Mouse (Mus musculus) spleen, postnatal 4 days (tissue): ENCODE results near the gene Kcnd3.

Source experiments
- DNase-seq, 2 experiments: peaks; one replicate each; pipeline ENCODE4 v3.0.0; 2022; ENCODE audit warnings: low spot score in 2 of 2

The Kcnd3 gene

DNA sequence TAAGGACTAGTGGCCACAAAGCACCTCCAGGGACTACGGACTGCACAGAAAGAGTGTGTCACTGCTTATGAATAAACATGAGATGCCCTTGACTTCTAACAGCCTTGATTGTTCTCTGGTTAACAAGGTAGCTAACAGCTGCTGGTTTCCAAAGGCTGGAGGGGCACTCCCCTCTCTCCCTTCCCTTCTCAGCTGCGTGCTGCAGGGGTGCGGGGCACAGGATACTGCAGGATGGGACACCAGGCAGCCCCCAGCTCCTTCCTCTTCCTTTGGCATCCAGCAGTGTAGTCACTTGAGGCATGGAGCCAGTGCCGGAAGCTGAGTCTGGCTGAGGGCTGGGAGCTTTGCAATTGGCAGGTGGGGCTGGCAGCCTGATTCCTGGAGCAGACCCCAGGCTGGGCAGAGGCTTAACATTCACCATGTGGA, 133.6 kb downstream of the Kcnd3 start:
- DNase-seq: no peak

- no peak for DNase-seq
Observed at GRCm38 (mm10) chr3:105590056-105590672, 138.0 kb downstream of the Kcnd3 start.

DNA sequence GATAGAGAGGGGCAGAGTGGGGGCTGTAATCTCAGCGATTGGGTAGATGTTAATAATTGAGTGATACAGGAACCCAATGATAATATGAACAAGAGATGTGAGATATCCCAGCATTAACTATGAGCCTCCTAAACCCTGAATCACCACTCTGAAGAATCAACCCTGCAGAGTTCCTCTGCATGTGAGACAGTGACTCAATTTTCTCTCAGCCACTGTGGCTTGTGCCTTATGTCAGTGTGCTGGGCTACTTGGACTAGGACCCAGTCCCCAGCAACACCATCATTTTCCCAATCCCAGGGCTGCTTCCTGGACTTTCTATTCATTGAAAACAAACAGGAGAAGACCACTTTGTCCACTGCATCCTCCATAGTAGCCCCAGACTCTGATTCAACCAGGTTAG, 139.6 kb downstream of the Kcnd3 start:
- no peak for DNase-seq

GRCm38 (mm10) chr3:105592246-105592645, 140.1 kb downstream of the Kcnd3 start:
- DNase-seq: no peak

DNA sequence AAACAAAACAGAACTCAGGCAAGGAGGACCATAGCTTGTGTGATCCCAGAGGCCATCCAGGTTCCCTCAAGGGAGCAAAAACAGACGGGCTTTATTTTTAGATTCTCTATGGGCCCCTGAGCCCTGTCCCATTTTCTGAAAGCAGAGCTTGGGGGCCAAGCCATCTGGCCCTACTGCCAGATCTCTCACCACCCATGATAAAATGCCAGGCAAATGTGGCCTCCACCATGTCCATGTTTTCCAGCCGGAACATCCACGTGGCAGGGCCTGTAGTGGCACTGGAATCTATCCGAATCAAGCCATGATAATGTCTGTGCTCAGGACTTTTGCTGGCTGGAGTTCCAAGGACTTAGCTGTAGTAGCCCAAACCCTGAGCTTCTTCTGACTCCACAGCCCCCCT, 148.4 kb downstream of the Kcnd3 start:
- DNase-seq: no peak

DNA sequence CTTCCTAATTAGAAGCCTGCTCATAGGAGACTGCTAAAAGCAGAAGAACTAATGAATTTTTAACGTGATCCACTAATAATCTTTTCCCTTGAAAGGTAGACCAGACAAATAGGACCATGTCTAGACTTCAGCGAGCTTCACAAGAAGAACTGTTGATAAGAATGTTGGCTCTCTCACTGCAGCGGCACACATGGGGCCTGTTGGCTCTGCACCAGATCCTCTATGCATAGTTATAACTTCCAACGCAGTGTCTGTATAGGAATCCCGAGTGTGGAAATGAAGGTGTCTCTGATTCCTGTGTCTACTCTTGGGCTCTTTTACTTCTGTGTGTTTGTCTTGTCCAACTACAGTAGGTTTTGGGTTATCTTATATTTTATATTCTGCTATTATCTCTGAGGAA, 150.8 kb downstream of the Kcnd3 start:
- DNase-seq: no peak

DNA sequence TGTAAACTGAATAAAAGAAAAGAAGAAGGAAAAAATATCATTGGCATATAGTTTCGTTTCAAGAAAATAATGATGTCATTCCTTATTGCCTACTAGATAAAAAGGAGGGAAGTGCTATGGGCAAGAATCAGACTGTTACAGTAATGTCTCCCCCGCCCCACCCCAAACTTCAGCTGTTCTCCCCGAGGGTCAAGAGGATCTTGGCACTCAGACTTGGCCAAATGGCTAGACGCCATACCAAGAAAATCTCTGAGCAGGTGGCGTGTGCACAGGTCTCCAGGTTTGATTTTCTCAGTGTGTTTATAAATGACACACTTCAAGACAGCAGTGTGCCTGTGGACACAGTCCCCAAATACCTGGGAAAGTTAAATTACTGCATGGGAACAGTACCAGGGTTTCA, 153.6 kb downstream of the Kcnd3 start:
- DNase-seq: no peak

DNA sequence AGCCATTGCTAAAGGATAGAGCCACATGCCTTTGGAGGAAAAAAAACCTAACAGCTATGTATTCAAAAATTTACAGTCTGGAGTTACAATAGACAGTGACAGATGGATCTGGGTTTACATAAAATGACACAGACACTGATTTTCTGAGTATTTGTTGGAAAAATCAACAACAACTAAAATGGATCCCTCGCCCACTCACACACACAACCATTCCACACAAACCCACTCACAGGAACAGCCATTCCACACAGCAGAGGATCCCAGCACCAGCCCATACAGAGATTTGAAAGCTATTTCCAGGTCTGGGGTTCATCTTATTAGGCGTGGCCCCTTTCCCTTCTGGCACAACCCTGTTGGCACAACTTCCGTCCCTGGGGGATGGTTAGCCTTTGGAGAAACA, 156.7 kb downstream of the Kcnd3 start:
- no peak for DNase-seq

DNA sequence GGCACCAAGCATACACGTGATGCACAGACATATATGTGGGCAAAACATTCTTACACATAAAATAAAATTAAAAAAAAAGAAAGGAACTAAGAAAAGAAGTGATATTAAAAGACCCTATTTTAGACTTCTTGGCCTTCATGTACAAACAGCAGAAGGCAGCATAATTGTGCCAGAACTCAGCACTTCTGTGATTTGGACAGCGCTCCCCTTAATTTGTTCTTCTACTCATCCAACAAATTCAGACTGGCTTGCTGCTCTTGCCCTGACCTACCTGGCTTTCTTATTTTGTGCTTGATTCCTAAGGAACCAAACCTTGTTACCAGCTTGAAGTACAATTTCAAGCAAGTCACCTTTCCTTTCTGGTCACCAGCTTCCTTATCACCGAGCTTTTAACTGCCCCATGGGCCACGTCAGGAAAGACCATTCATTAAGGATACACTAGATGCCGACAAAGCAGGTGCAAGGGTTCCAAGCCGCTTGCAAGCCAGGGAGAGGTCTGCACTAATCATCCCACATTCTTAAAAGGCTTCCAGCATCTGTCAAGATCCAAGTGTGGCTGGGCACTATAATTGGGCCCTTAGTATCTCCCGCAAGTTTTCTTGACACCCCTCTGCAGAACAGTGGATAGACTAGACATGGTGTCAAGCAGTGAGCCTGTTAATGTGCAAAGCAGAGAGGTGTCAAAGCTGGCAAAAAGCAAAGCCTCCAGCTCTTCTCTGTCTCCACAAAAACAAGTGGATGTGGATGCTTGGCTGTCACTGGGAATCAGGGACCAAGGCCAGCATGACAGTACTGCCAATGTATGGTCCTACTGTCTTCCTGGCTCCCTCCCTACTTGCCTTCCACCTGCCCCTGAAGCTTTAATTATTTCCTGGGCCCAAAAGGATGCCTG, 159.6 kb downstream of the Kcnd3 start:
- no peak for DNase-seq

DNA sequence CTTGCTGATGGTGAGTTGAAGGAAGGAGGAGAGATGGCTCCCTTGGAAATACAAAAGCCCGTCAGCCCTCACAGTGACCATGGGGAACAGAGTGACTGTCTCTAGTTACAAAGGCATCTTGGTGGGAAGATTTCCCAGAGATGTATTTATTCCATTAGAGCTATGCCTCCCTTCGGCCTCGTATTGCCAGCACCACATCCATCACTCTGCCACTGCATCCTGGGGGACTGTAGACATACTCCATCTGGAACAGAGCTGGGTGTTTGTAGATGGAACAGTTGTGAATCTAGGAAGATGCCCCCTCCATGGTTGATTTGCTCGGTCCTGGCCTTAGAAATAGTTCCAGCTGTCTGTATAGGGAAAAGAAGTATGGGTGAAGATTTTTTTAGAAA, 160.3 kb downstream of the Kcnd3 start:
- no peak for DNase-seq

- DNase-seq: no peak
Observed at GRCm38 (mm10) chr3:105616861-105617743, 165.0 kb downstream of the Kcnd3 start.

DNA sequence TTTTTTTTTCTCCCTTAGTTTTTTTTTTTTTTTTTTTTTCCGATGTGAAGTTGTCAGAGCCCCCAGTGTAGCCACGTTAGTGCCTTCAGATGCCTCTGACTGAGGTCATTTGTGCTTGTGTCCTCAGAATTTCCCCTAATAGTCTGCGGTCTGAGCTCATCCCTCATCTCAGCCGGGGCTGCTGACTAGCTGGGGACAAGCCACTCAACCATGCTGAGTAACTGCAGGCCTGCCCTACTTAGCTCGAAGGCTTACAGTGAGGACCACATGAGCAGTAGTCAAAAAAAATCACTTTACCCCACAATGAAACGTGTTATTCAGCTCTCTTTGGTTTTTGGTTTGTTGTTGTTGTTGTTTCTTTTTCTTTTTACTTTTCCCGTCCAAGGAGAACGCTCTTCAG, 169.0 kb downstream of the Kcnd3 start:
- DNase-seq: no peak

- DNase-seq: no peak
Observed at GRCm38 (mm10) chr3:105623137-105623536, 171.0 kb downstream of the Kcnd3 start.

- DNase-seq: no peak
Observed at GRCm38 (mm10) chr3:105625961-105626360, 173.8 kb downstream of the Kcnd3 start.

GRCm38 (mm10) chr3:105627258-105627657, 175.1 kb downstream of the Kcnd3 start:
- DNase-seq: no peak

- no peak for DNase-seq
Observed at GRCm38 (mm10) chr3:105632296-105632695, 180.2 kb downstream of the Kcnd3 start.

GRCm38 (mm10) chr3:105633021-105633420, 180.9 kb downstream of the Kcnd3 start:
- DNase-seq: no peak

GRCm38 (mm10) chr3:105642186-105642585, 190.1 kb downstream of the Kcnd3 start:
- no peak for DNase-seq

DNA sequence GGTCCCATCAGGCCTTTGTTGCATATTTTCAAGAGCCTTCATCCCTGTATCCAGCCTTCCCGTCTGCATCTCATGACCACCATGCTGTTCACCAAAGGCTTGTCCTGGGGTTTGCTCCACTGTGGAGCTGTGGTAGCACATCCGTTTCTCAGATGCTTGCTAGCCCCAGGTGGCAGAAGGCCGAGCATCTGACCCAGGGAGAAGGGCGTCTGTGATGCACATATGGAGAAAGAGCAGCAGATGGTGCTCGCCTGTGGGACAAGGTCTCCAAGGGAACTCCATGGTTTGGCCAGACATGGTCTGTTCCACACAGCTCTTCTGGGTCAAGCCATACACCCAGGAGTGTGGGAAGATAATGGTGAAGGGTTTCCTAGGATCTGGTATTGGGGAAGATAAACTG, 191.4 kb downstream of the Kcnd3 start:
- DNase-seq: no peak

GRCm38 (mm10) chr3:105648889-105649567, 196.9 kb downstream of the Kcnd3 start:
- no peak for DNase-seq

GRCm38 (mm10) chr3:105653544-105654380, 201.6 kb downstream of the Kcnd3 start:
- DNase-seq: no peak
